Mouse (Mus musculus) hindbrain, embryonic 16.5 days (tissue): ENCODE measurements at regions not wholly inside any gene's neighbourhood (a gene's known extent, or its start where the extent isn't known, plus 50 kb on each side); places are given as distances from the start of the nearest gene placed in this dataset.

Experiments used
- ATAC-seq: fragments of 200-750 bp; cut with Nextera tagmentation; 2 replicates; pipeline ENCODE4 v1.8.0; 2017; ENCODE audit warnings: moderate TSS enrichment, moderate library complexity
- H3K27ac ChIP-seq: fragments of 300-500 bp; sonication (generic); 2 replicates; pipeline ENCODE4 v1.5.1; 2014; ENCODE audit warnings: low read depth, mild to moderate bottlenecking, control low read depth, low read length, moderate library complexity
- H3K27me3 ChIP-seq: fragments of 300-500 bp; sonication (generic); replicated peaks from 2 replicates; pipeline ENCODE4 v1.6.1; 2014; ENCODE audit warnings: low read length; ENCODE audit not compliant: control insufficient read depth, insufficient read depth
- H3K36me3 ChIP-seq: fragments of 300-500 bp; sonication (generic); 2 replicates; pipeline ENCODE4 v1.6.1; 2014; ENCODE audit warnings: mild to moderate bottlenecking, low read length, moderate library complexity, mixed read lengths; ENCODE audit not compliant: control insufficient read depth, insufficient read depth
- H3K4me1 ChIP-seq: fragments of 300-500 bp; sonication (generic); 2 replicates; pipeline ENCODE4 v1.6.1; 2014; ENCODE audit warnings: low read depth, low read length; ENCODE audit not compliant: control insufficient read depth, insufficient read depth
- H3K4me2 ChIP-seq: fragments of 300-500 bp; sonication (generic); 2 replicates; pipeline ENCODE4 v1.6.1; 2014; ENCODE audit warnings: mild to moderate bottlenecking, low read length, control low read depth, moderate library complexity
- H3K4me3 ChIP-seq: fragments of 300-500 bp; sonication (generic); 2 replicates; pipeline ENCODE4 v1.5.1; 2014; ENCODE audit warnings: mild to moderate bottlenecking, low read length, control low read depth, moderate library complexity
- H3K9ac ChIP-seq: fragments of 300-500 bp; sonication (generic); 2 replicates; pipeline ENCODE4 v1.6.1; 2014; ENCODE audit warnings: low read depth, mild to moderate bottlenecking, control low read depth, low read length, moderate library complexity
- H3K9me3 ChIP-seq: fragments of 300-500 bp; sonication (generic); 2 replicates; pipeline ENCODE4 v1.6.1; 2014; ENCODE audit warnings: mild to moderate bottlenecking, low read length, moderate library complexity; ENCODE audit not compliant: control insufficient read depth
- WGBS: fragments of 180-500 bp; shearing (Covaris S2); extraction: QIAGEN DNeasy Blood & Tissue Kit; methylation state at CpG from one replicate; pipeline ENCODE4 v1.1.7; 2014; 5-methylcytosine and 5-hydroxymethylcytosine counted together

DNA sequence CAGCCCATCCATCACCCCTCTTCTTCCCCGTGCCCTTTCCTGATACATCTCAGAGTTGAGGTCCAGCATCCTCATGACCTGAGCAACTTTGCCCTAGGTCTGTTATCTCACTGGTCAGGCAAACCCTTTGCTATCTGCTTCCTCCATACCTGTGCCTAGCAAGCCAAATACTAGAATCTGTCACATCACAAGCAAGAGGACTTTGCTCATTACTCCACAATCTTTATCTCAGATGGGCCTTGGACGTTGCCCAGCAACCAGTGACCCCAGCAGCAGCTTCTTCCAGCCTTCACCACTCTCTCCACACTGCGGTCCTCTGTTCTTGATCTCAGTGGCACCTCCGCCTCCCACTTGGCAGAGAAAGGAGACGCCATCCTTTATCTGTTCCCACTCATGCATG, 54.4 kb upstream of the Slc2a1 start:
- H3K27ac ChIP-seq = no peak overlapping the region
- H3K9ac ChIP-seq = no peak overlapping the region
- no peaks in the 10 kb centered on the region for H3K4me1 ChIP-seq
- no peaks in the 10 kb centered on the region for H3K36me3 ChIP-seq
- no peak overlapping the region for H3K4me3 ChIP-seq
- 79% methylated on average over 5 of the region's 5 CpGs for WGBS
- no peaks in the 10 kb centered on the region for H3K9me3 ChIP-seq
- ATAC-seq = no peak
- no peaks in the 10 kb centered on the region for H3K27me3 ChIP-seq
- H3K4me2 ChIP-seq = no peak overlapping the region

DNA sequence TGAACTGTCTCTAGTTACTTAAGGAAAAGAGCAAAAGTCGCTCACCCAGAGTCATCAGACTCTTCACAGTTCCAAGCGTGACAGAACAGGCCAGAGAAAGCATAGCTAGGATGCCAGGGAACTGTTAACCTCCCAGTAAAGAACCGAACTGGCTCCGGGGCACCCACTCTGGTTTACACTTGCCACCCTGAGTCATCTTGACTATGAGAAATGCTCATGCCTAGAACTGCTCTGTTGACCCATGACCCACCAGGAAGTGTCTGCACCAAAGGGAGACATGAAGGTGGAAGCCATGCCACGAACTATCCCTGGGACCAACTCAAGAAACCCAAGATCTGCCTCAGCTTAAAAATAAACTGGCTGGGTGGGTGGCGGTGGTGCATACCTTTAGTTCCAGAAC, 51.3 kb upstream of the Slc2a1 start:
- Histone ChIP-seq H3K9ac (no peak overlapping the region), H3K4me2 (no peak overlapping the region), H3K4me1 (no peaks in the 10 kb centered on the region), H3K27me3 (no peaks in the 10 kb centered on the region), H3K36me3 (no peaks in the 10 kb centered on the region), H3K27ac (no peak overlapping the region), H3K9me3 (no peaks in the 10 kb centered on the region), H3K4me3 (no peak overlapping the region)
- no peak for ATAC-seq
- 95% methylated on average over 6 of the region's 6 CpGs for WGBS

GRCm38 (mm10) chr4:119057826-119058225, 50.7 kb upstream of the Slc2a1 start:
- Histone ChIP-seq H3K4me1 (no peaks in the 10 kb centered on the region), H3K27me3 (no peaks in the 10 kb centered on the region), H3K27ac (no peak overlapping the region), H3K9ac (no peak overlapping the region), H3K4me3 (no peak overlapping the region), H3K4me2 (no peak overlapping the region), H3K9me3 (no peaks in the 10 kb centered on the region), H3K36me3 (no peaks in the 10 kb centered on the region)
- ATAC-seq = no peak
- WGBS = 88% methylated on average over 1 of the region's 1 CpGs
